Mouse (Mus musculus) C2C12 (cell line): ENCODE results near the gene Chst10.

Experiments
- CEBPB ChIP-seq: IDR thresholded peaks from one replicate; pipeline ENCODE4 v1.6.1; 2011; ENCODE audit warnings: low read depth, mild to moderate bottlenecking, control low read depth, moderate library complexity
- CTCF ChIP-seq: IDR thresholded peaks from one replicate; pipeline ENCODE4 v1.5.1; 2011; ENCODE audit not compliant: control insufficient read depth, insufficient read depth, insufficient read length
- FOSL1 ChIP-seq: IDR thresholded peaks from one replicate; pipeline ENCODE4 v1.8.0; 2011; ENCODE audit warnings: mild to moderate bottlenecking, low read length; ENCODE audit not compliant: poor library complexity, insufficient read depth, severe bottlenecking
- MAX ChIP-seq: IDR thresholded peaks from one replicate; pipeline ENCODE4 v1.6.1; 2011; ENCODE audit warnings: mild to moderate bottlenecking, control low read depth
- MYOD1 ChIP-seq: IDR thresholded peaks from one replicate; pipeline ENCODE4 v1.6.1; 2011; ENCODE audit warnings: low read depth; ENCODE audit not compliant: control insufficient read depth, insufficient read length
- USF1 ChIP-seq: IDR thresholded peaks from one replicate; pipeline ENCODE4 v1.6.1; 2011; ENCODE audit warnings: low read depth, mild to moderate bottlenecking, control low read depth, moderate library complexity

- TF ChIP-seq USF1 (no peak), MAX (no peak), CTCF (no peak), MYOD1 (no peak), FOSL1 (no peak), CEBPB (no peak)
Measured at GRCm38 (mm10) chr1:38886602-38887001, 11.4 kb downstream of the Chst10 start.
